Mouse (Mus musculus) lung, postnatal 0 days (tissue): Measurements from ENCODE around the gene Insm1. TPM values are rescaled to one million over a fixed set of nuclear protein-coding genes. Genes with fewer than 3 reads are reported as not detected.

ENCODE experiments used
- ATAC-seq: fragments of 200-750 bp; cut with Nextera tagmentation; 2 replicates; pipeline ENCODE4 v1.8.0; 2017; ENCODE audit warnings: moderate library complexity
- DNase-seq: peaks from one replicate; pipeline ENCODE4 v3.0.0-alpha.2; 2016; ENCODE audit warnings: low spot score
- H3K27ac ChIP-seq: fragments of 300-500 bp; sonication (generic); 2 replicates; pipeline ENCODE4 v1.5.1; 2014; ENCODE audit warnings: antibody characterized with exemption, mild to moderate bottlenecking, low read length, mixed read lengths
- H3K27me3 ChIP-seq: fragments of 300-500 bp; sonication (generic); replicated peaks from 2 replicates; pipeline ENCODE4 v1.6.1; 2014; ENCODE audit warnings: low read length, mixed read lengths; ENCODE audit not compliant: insufficient read depth
- H3K36me3 ChIP-seq: fragments of 300-500 bp; sonication (generic); 2 replicates; pipeline ENCODE4 v1.6.1; 2014; ENCODE audit warnings: low read length, mixed read lengths; ENCODE audit not compliant: insufficient read depth
- H3K4me1 ChIP-seq: fragments of 300-500 bp; sonication (generic); 2 replicates; pipeline ENCODE4 v1.6.1; 2014; ENCODE audit warnings: antibody characterized with exemption, low read depth, low read length, mixed read lengths; ENCODE audit not compliant: insufficient read depth
- H3K4me2 ChIP-seq: fragments of 300-500 bp; sonication (generic); replicated peaks from 2 replicates; pipeline ENCODE4 v1.6.1; 2014; ENCODE audit warnings: low read depth, mild to moderate bottlenecking, low read length, moderate library complexity, mixed read lengths
- H3K4me3 ChIP-seq: fragments of 300-500 bp; sonication (generic); 2 replicates; pipeline ENCODE4 v1.5.1; 2014; ENCODE audit warnings: low read depth, low read length
- H3K9ac ChIP-seq: fragments of 300-500 bp; sonication (generic); replicated peaks from 2 replicates; pipeline ENCODE4 v1.6.1; 2014; ENCODE audit warnings: low read depth, mild to moderate bottlenecking
- H3K9me3 ChIP-seq: fragments of 300-500 bp; sonication (generic); 2 replicates; pipeline ENCODE4 v1.6.1; 2016; ENCODE audit warnings: low read length, mixed read lengths
- CTCF ChIP-seq: IDR thresholded peaks from 2 replicates; pipeline ENCODE4 v1.5.1; 2016; ENCODE audit warnings: antibody characterized with exemption, mild to moderate bottlenecking
- EP300 ChIP-seq: IDR thresholded peaks from 2 replicates; pipeline ENCODE4 v1.6.1; 2016; ENCODE audit warnings: antibody characterized with exemption, mild to moderate bottlenecking, control low read depth
- WGBS: fragments of 180-500 bp; shearing (Covaris S2); extraction: QIAGEN DNeasy Blood & Tissue Kit; methylation state at CpG from one replicate; pipeline ENCODE4 v1.1.7; 2014; 5-methylcytosine and 5-hydroxymethylcytosine counted together
- polyA plus RNA-seq: library from polyadenylated mRNA; unstranded; fragments of >200 nt; fragmentation: Nextera tagmentation; extraction: Ambion mirVana; gene quantifications from 2 replicates; pipeline ENCODE4 v1.2.1, GENCODE M21; 2015

Gene Insm1
- polyA plus RNA-seq, 1 experiment from 2014 or later, result 0.06 TPM

- no peak for TF ChIP-seq EP300
- TF ChIP-seq CTCF, result no peak
- no peak for ATAC-seq
- H3K4me1 ChIP-seq, result peaks cover 22% of the 10 kb centered on the region
- H3K4me3 ChIP-seq, result no peak overlapping the region
- no peak overlapping the region for H3K9ac ChIP-seq
- WGBS, result 5% methylated on average over 19 of the region's 19 CpGs
- peaks cover 75% of the 10 kb centered on the region for H3K27me3 ChIP-seq
- DNase-seq, result no peak
- no peaks in the 10 kb centered on the region for H3K9me3 ChIP-seq
- H3K4me2 ChIP-seq, result no peak overlapping the region
- H3K36me3 ChIP-seq, result no peaks in the 10 kb centered on the region
- no peak overlapping the region for H3K27ac ChIP-seq
These were observed 2.7 kb upstream of the Insm1 start for GRCm38 (mm10) chr2:146218881-146219535.

GRCm38 (mm10) chr2:146219791-146220190 is 1.9 kb upstream of the Insm1 start:
- TF ChIP-seq EP300, result no peak
- no peak for TF ChIP-seq CTCF
- WGBS, result 11% methylated on average over 11 of the region's 11 CpGs
- Histone ChIP-seq H3K9me3 (no peaks in the 10 kb centered on the region), H3K4me3 (no peak overlapping the region), H3K27me3 (peaks cover 83% of the 10 kb centered on the region), H3K4me2 (no peak overlapping the region), H3K27ac (no peak overlapping the region), H3K4me1 (peaks cover 22% of the 10 kb centered on the region), H3K36me3 (no peaks in the 10 kb centered on the region), H3K9ac (no peak overlapping the region)
- ATAC-seq (no peak), DNase-seq (no peak)

- ATAC-seq (no peak), DNase-seq (no peak)
- Histone ChIP-seq H3K4me3 (no peak overlapping the region; the same call in 1 of the 2 replicates), H3K27me3 (peaks cover 82% of the 10 kb centered on the region), H3K27ac (no peak overlapping the region), H3K9ac (no peak overlapping the region), H3K4me1 (peaks cover 22% of the 10 kb centered on the region), H3K9me3 (no peaks in the 10 kb centered on the region), H3K4me2 (no peak overlapping the region), H3K36me3 (no peaks in the 10 kb centered on the region)
- TF ChIP-seq EP300 (no peak), CTCF (no peak)
- 2% methylated on average over 24 of the region's 24 CpGs for WGBS
These were observed 1.1 kb upstream of the Insm1 start for GRCm38 (mm10) chr2:146220591-146221075.

GRCm38 (mm10) chr2:146221929-146222278 is 183 bp downstream of the Insm1 start:
- H3K27me3 ChIP-seq, result peaks cover 85% of the 10 kb centered on the region
- H3K4me2 ChIP-seq, result peak overlapping the region; percentile 87
- H3K36me3 ChIP-seq, result no peaks in the 10 kb centered on the region
- no peak overlapping the region for H3K27ac ChIP-seq
- 1% methylated on average over 36 of the region's 44 CpGs for WGBS
- H3K4me3 ChIP-seq, result peak overlapping the region; percentile 41
- ATAC-seq, result peak; percentile 18
- no peaks in the 10 kb centered on the region for H3K9me3 ChIP-seq
- peaks cover 22% of the 10 kb centered on the region for H3K4me1 ChIP-seq
- no peak for TF ChIP-seq EP300
- no peak for TF ChIP-seq CTCF
- H3K9ac ChIP-seq, result no peak overlapping the region
- DNase-seq, result no peak

GRCm38 (mm10) chr2:146222279-146223175 is 806 bp downstream of the Insm1 start:
- Histone ChIP-seq H3K27me3 (peaks cover 90% of the 10 kb centered on the region), H3K4me1 (peaks cover 22% of the 10 kb centered on the region), H3K4me3 (peak overlapping the region; percentile 41), H3K36me3 (no peaks in the 10 kb centered on the region), H3K4me2 (peak overlapping the region; percentile 87), H3K9ac (no peak overlapping the region), H3K9me3 (no peaks in the 10 kb centered on the region), H3K27ac (no peak overlapping the region)
- no peak for TF ChIP-seq EP300
- TF ChIP-seq CTCF, result no peak
- ATAC-seq (peak; percentile 23; the same call in 1 of the 2 replicates), DNase-seq (peak; percentile 14)
- WGBS, result 4% methylated on average over 43 of the region's 133 CpGs

- peaks cover 19% of the 10 kb centered on the region for H3K4me1 ChIP-seq
- H3K36me3 ChIP-seq, result no peaks in the 10 kb centered on the region
- peak overlapping the region; percentile 87 for H3K4me2 ChIP-seq
- H3K27ac ChIP-seq, result no peak overlapping the region
- ATAC-seq (no peak), DNase-seq (no peak)
- TF ChIP-seq EP300, result no peak
- TF ChIP-seq CTCF, result no peak
- no peaks in the 10 kb centered on the region for H3K9me3 ChIP-seq
- no peak overlapping the region for H3K9ac ChIP-seq
- 3% methylated on average over 40 of the region's 75 CpGs for WGBS
- H3K27me3 ChIP-seq, result peaks cover 86% of the 10 kb centered on the region
- peak overlapping the region; percentile 41 for H3K4me3 ChIP-seq
These were observed 1.6 kb downstream of the Insm1 start for GRCm38 (mm10) chr2:146223176-146223905.
